Mouse (Mus musculus): ENCODE data around the gene Rabac1.

The Rabac1 gene

GRCm38 (mm10) chr7:24980439-24980838 is 7.9 kb upstream of the Rabac1 start:
- no peak for DNase-seq (ENCODE audit: low read depth, low spot score)

GRCm38 (mm10) chr7:24978781-24979180 is 6.2 kb upstream of the Rabac1 start:
- DNase-seq (ENCODE audit: low read depth, low spot score), result no peak

GRCm38 (mm10) chr7:24974893-24975595 is 2.5 kb upstream of the Rabac1 start:
- peak; percentile 36 for DNase-seq (ENCODE audit: low read depth, low spot score)

GRCm38 (mm10) chr7:24973902-24974301 is 1.3 kb upstream of the Rabac1 start:
- no peak for DNase-seq (ENCODE audit: low read depth, low spot score)

GRCm38 (mm10) chr7:24973208-24973607 is 654 bp upstream of the Rabac1 start:
- DNase-seq (ENCODE audit: low read depth, low spot score), result no peak

- peak; percentile 51 for DNase-seq (ENCODE audit: low read depth, low spot score)
These were observed 1.1 kb downstream of the Rabac1 start for GRCm38 (mm10) chr7:24971261-24971971.

- no peak for DNase-seq (ENCODE audit: low read depth, low spot score)
These were observed 2.2 kb downstream of the Rabac1 start for GRCm38 (mm10) chr7:24970341-24970740.

- DNase-seq (ENCODE audit: low read depth, low spot score), result no peak
These were observed 2.7 kb downstream of the Rabac1 start for GRCm38 (mm10) chr7:24969805-24970204.

- DNase-seq (ENCODE audit: low read depth, low spot score), result no peak
These were observed 4.1 kb downstream of the Rabac1 start for GRCm38 (mm10) chr7:24968463-24968862.

GRCm38 (mm10) chr7:24967966-24968365 is 4.6 kb downstream of the Rabac1 start:
- DNase-seq (ENCODE audit: low read depth, low spot score), result no peak

- DNase-seq (ENCODE audit: low read depth, low spot score), result peak; percentile 36
These were observed 7.5 kb downstream of the Rabac1 start for GRCm38 (mm10) chr7:24964897-24965535.

GRCm38 (mm10) chr7:24964288-24964687 is 8.3 kb downstream of the Rabac1 start:
- DNase-seq (ENCODE audit: low read depth, low spot score), result no peak

- DNase-seq (ENCODE audit: low read depth, low spot score), result no peak
These were observed 17.3 kb downstream of the Rabac1 start for GRCm38 (mm10) chr7:24955226-24955625.

GRCm38 (mm10) chr7:24954450-24954849 is 18.1 kb downstream of the Rabac1 start:
- DNase-seq (ENCODE audit: low read depth, low spot score), result no peak

- no peak for DNase-seq (ENCODE audit: low read depth, low spot score)
These were observed 18.6 kb downstream of the Rabac1 start for GRCm38 (mm10) chr7:24953966-24954365.

GRCm38 (mm10) chr7:24949958-24950623 is 22.5 kb downstream of the Rabac1 start:
- no peak for DNase-seq (ENCODE audit: low read depth, low spot score)

- DNase-seq (ENCODE audit: low read depth, low spot score), result no peak
These were observed 23.8 kb downstream of the Rabac1 start for GRCm38 (mm10) chr7:24948774-24949173.

GRCm38 (mm10) chr7:24947316-24948048 is 25.1 kb downstream of the Rabac1 start:
- DNase-seq (ENCODE audit: low read depth, low spot score), result no peak

GRCm38 (mm10) chr7:24944257-24944950 is 28.1 kb downstream of the Rabac1 start, which contains the start of gene Gm4881:
TSS of gene Gm4881 (minus strand) at chr7:24944494.
- no peak for DNase-seq (ENCODE audit: low read depth, low spot score)

GRCm38 (mm10) chr7:24943641-24944040 is 28.9 kb downstream of the Rabac1 start:
- DNase-seq (ENCODE audit: low read depth, low spot score), result no peak

GRCm38 (mm10) chr7:24931651-24932050 is 40.9 kb downstream of the Rabac1 start:
- no peak for DNase-seq (ENCODE audit: low read depth, low spot score)
